Mouse (Mus musculus) bone marrow, adult 2 months (tissue): ENCODE measurements around the gene Ugt1a8.

Experiments used
- CTCF ChIP-seq: fragments of 200-500 bp; IDR thresholded peaks from 2 replicates; pipeline ENCODE4 v1.5.1; 2011; ENCODE audit warnings: low read length, control low read depth; ENCODE audit not compliant: control insufficient read depth, insufficient read depth
- POLR2A ChIP-seq: fragments of 200-500 bp; IDR thresholded peaks from 2 replicates; pipeline ENCODE4 v1.6.1; 2011; ENCODE audit warnings: low read depth, mild to moderate bottlenecking, control low read depth, low read length, borderline replicate concordance; ENCODE audit not compliant: control insufficient read depth

GRCm38 (mm10) chr1:88246386-88246785 lies 158.8 kb downstream of the Ugt1a8 start:
- no peak for TF ChIP-seq CTCF
- no peak for TF ChIP-seq POLR2A
